Mouse (Mus musculus): ENCODE results near the gene Mapkap1.

Gene Mapkap1

GRCm38 (mm10) chr2:34571096-34571495 lies 164.5 kb downstream of the Mapkap1 start:
- no peak for DNase-seq (ENCODE audit: low read depth, low spot score)

- peak; percentile 63 for DNase-seq (ENCODE audit: low read depth, low spot score)
Observed at GRCm38 (mm10) chr2:34573073-34573472, 166.5 kb downstream of the Mapkap1 start.

GRCm38 (mm10) chr2:34588546-34588945 lies 182.0 kb downstream of the Mapkap1 start:
- no peak for DNase-seq (ENCODE audit: low read depth, low spot score)

- DNase-seq (ENCODE audit: low read depth, low spot score), result peak; percentile 56
Observed at GRCm38 (mm10) chr2:34591721-34592360, 185.3 kb downstream of the Mapkap1 start.

GRCm38 (mm10) chr2:34592361-34592960 lies 185.9 kb downstream of the Mapkap1 start:
- no peak for DNase-seq (ENCODE audit: low read depth, low spot score)

GRCm38 (mm10) chr2:34594001-34594400 lies 187.4 kb downstream of the Mapkap1 start:
- DNase-seq (ENCODE audit: low read depth, low spot score), result no peak

GRCm38 (mm10) chr2:34599606-34600255 lies 193.2 kb downstream of the Mapkap1 start:
- DNase-seq (ENCODE audit: low read depth, low spot score), result no peak

GRCm38 (mm10) chr2:34600734-34601133 lies 194.2 kb downstream of the Mapkap1 start:
- no peak for DNase-seq (ENCODE audit: low read depth, low spot score)

GRCm38 (mm10) chr2:34602111-34602541 lies 195.6 kb downstream of the Mapkap1 start:
- no peak for DNase-seq (ENCODE audit: low read depth, low spot score)

- no peak for DNase-seq (ENCODE audit: low read depth, low spot score)
Observed at GRCm38 (mm10) chr2:34602896-34603295, 196.3 kb downstream of the Mapkap1 start.

GRCm38 (mm10) chr2:34603653-34604214 lies 197.2 kb downstream of the Mapkap1 start:
- no peak for DNase-seq (ENCODE audit: low read depth, low spot score)

- no peak for DNase-seq (ENCODE audit: low read depth, low spot score)
Observed at GRCm38 (mm10) chr2:34605040-34605439, 198.5 kb downstream of the Mapkap1 start.

- DNase-seq (ENCODE audit: low read depth, low spot score), result no peak
Observed at GRCm38 (mm10) chr2:34608917-34609316, 202.3 kb downstream of the Mapkap1 start.

GRCm38 (mm10) chr2:34609516-34609915 lies 202.9 kb downstream of the Mapkap1 start:
- no peak for DNase-seq (ENCODE audit: low read depth, low spot score)

GRCm38 (mm10) chr2:34620778-34621415 lies 214.3 kb downstream of the Mapkap1 start:
- no peak for DNase-seq (ENCODE audit: low read depth, low spot score)

- DNase-seq (ENCODE audit: low read depth, low spot score), result no peak
Observed at GRCm38 (mm10) chr2:34621485-34621884, 214.9 kb downstream of the Mapkap1 start.

- no peak for DNase-seq (ENCODE audit: low read depth, low spot score)
Observed at GRCm38 (mm10) chr2:34622518-34622917, 215.9 kb downstream of the Mapkap1 start.

- DNase-seq (ENCODE audit: low read depth, low spot score), result no peak
Observed at GRCm38 (mm10) chr2:34623181-34623580, 216.6 kb downstream of the Mapkap1 start.

GRCm38 (mm10) chr2:34624076-34624475 lies 217.5 kb downstream of the Mapkap1 start:
- DNase-seq (ENCODE audit: low read depth, low spot score), result no peak

GRCm38 (mm10) chr2:34627328-34628226 lies 221.0 kb downstream of the Mapkap1 start:
- no peak for DNase-seq (ENCODE audit: low read depth, low spot score)

Measured in forelimb bud, embryonic 11.5 days (tissue).